8 mouse cellular contexts compared by ENCODE assay signal in genomic region chr10:59949783-59950605, GRCm38 (mm10). TPM values are rescaled to one million over a fixed set of nuclear protein-coding genes. Genes with fewer than 3 reads are reported as not detected.
DNase-seq lines count a peak whose midpoint lies in the region; ATAC-seq and TF ChIP-seq lines count a peak whose summit lies in the region.

No protein-coding gene starts in this region.

- H3K9me3 ChIP-seq in lung, embryonic 16.5 days (ENCODE audit: control insufficient read depth, low read length): no peaks in the 10 kb centered on the region
- no peaks in the 10 kb centered on the region for H3K9me3 ChIP-seq in limb, embryonic 12.5 days

- H3K4me3 ChIP-seq in lung, embryonic 16.5 days (ENCODE audit: low read length): peak overlapping the region; percentile 92
- peak overlapping the region; percentile 89 for H3K4me3 ChIP-seq in limb, embryonic 12.5 days (replicated peaks)
- H3K4me3 ChIP-seq in small intestine, adult 2 months (ENCODE audit: low read depth, low read length): peak overlapping the region; percentile 90

- no peaks in the 10 kb centered on the region for H3K27me3 ChIP-seq in lung, embryonic 16.5 days (ENCODE audit: control insufficient read depth, insufficient read depth, low read depth, low read length)
- H3K27me3 ChIP-seq in limb, embryonic 12.5 days: no peaks in the 10 kb centered on the region
- no peaks in the 10 kb centered on the region for H3K27me3 ChIP-seq in small intestine, adult 2 months (ENCODE audit: control insufficient read depth, insufficient read depth, low read length)

- peak overlapping the region; percentile 77 for H3K4me2 ChIP-seq in lung, embryonic 16.5 days (ENCODE audit: low read depth, low read length)
- peak overlapping the region; percentile 85 for H3K4me2 ChIP-seq in limb, embryonic 12.5 days

- peak; percentile 34 for DNase-seq in adrenal gland, postnatal 14 days
- DNase-seq in adrenal gland, adult 2 months: no peak
- no peak for DNase-seq in lung, postnatal 14 days
- no peak for DNase-seq in ovary, postnatal 36 days (ENCODE audit: low spot score)
- DNase-seq in gastrocnemius, adult 18-20 months (ENCODE audit: low spot score): no peak

- 29% methylated on average over 15 of the region's 15 CpGs for WGBS in lung, embryonic 16.5 days
- WGBS in limb, embryonic 12.5 days: 41% methylated on average over 15 of the region's 15 CpGs
- WGBS in small intestine, adult 2 months: 18% methylated on average over 15 of the region's 15 CpGs

- H3K36me3 ChIP-seq in lung, embryonic 16.5 days (ENCODE audit: control insufficient read depth, insufficient read depth, low read length): no peaks in the 10 kb centered on the region
- peaks cover 20% of the 10 kb centered on the region for H3K36me3 ChIP-seq in limb, embryonic 12.5 days
- peaks cover 6% of the 10 kb centered on the region for H3K36me3 ChIP-seq in small intestine, adult 2 months (ENCODE audit: control insufficient read depth, insufficient read depth, low read length)

- no peak for ATAC-seq in lung, embryonic 16.5 days (ENCODE audit: low read depth)
- ATAC-seq in limb, embryonic 12.5 days (ENCODE audit: insufficient number of reproducible peaks, insufficient read depth, low FRiP score, low TSS enrichment, low read depth): no peak

- H3K9ac ChIP-seq in lung, embryonic 16.5 days (ENCODE audit: low read length): peak overlapping the region; percentile 96
- H3K9ac ChIP-seq in limb, embryonic 12.5 days (replicated peaks): peak overlapping the region; percentile 96

- TF ChIP-seq CTCF in small intestine, adult 2 months (IDR thresholded peaks at IDR 0.05; ENCODE audit: extremely low read depth, insufficient read length, insufficient replicate concordance, low read depth, low read length): no peak

- H3K27ac ChIP-seq in lung, embryonic 16.5 days (ENCODE audit: low read length): peak overlapping the region; percentile 95
- H3K27ac ChIP-seq in limb, embryonic 12.5 days: peak overlapping the region; percentile 95
- peak overlapping the region; percentile 92 for H3K27ac ChIP-seq in small intestine, adult 2 months (ENCODE audit: insufficient read depth, low read depth, low read length)

- TF ChIP-seq POLR2A in small intestine, adult 2 months (IDR thresholded peaks at IDR 0.05; ENCODE audit: low read depth, low read length): no peak

- peaks cover 37% of the 10 kb centered on the region for H3K4me1 ChIP-seq in lung, embryonic 16.5 days (replicated peaks; ENCODE audit: control insufficient read depth, insufficient read depth, low read length)
- H3K4me1 ChIP-seq in limb, embryonic 12.5 days (replicated peaks): peaks cover 36% of the 10 kb centered on the region
- H3K4me1 ChIP-seq in small intestine, adult 2 months (ENCODE audit: control insufficient read depth, insufficient read depth, insufficient read length, low read length): peaks cover 22% of the 10 kb centered on the region

RNA-seq across cellular contexts. Expression of gene Ddit4, which starts 1.6 kb away (rescaled TPM):
- total RNA-seq in adrenal gland, postnatal 14 days (2021): 70.5 and 103 TPM in 2 replicates
- total RNA-seq in adrenal gland, adult 2 months (2021): 10 to 100 TPM; 53.1 to 56.1 TPM
- 151 and 157 TPM in 2 replicates for polyA plus RNA-seq in adrenal gland, adult 2 months (2012; rRNA removed)
- 36.3 and 39.3 TPM in 2 replicates for polyA plus RNA-seq in lung, embryonic 16.5 days (2015; fragmentation: Nextera tagmentation; extraction: Ambion mirVana)
- 90.7 and 91.8 TPM in 2 replicates for polyA plus RNA-seq in limb, embryonic 12.5 days (2016; fragmentation: Nextera tagmentation; extraction: Ambion mirVana)
- polyA plus RNA-seq in small intestine, adult 2 months (2012; rRNA removed): 21.5 and 35.0 TPM in 2 replicates
- total RNA-seq in gastrocnemius, adult 18-20 months (2021): 100 to 1,000 TPM in 1 of 2 experiments, 1 to 10 TPM in 1; 8.1 to 202 TPM

RNA-seq across cellular contexts. Expression of gene Ascc1, which starts 52.6 kb away (rescaled TPM):
- total RNA-seq in adrenal gland, postnatal 14 days (2021): 27.8 and 29.8 TPM in 2 replicates
- total RNA-seq in adrenal gland, adult 2 months (2021): 10 to 100 TPM; 24.8 to 32.0 TPM
- polyA plus RNA-seq in adrenal gland, adult 2 months (2012; rRNA removed): 17.7 and 23.8 TPM in 2 replicates
- 48.2 and 51.6 TPM in 2 replicates for polyA plus RNA-seq in lung, embryonic 16.5 days (2015; fragmentation: Nextera tagmentation; extraction: Ambion mirVana)
- 44.2 and 46.7 TPM in 2 replicates for polyA plus RNA-seq in limb, embryonic 12.5 days (2016; fragmentation: Nextera tagmentation; extraction: Ambion mirVana)
- polyA plus RNA-seq in small intestine, adult 2 months (2012; rRNA removed): 5.8 and 14.2 TPM in 2 replicates
- 10 to 100 TPM; 14.2 to 15.3 TPM for total RNA-seq in gastrocnemius, adult 18-20 months (2021)

RNA-seq across cellular contexts. Expression of gene Anapc16, which starts 52.9 kb away (rescaled TPM):
- 57.5 and 68.8 TPM in 2 replicates for total RNA-seq in adrenal gland, postnatal 14 days (2021)
- 10 to 100 TPM; 60.4 to 66.3 TPM for total RNA-seq in adrenal gland, adult 2 months (2021)
- 33.4 and 40.8 TPM in 2 replicates for polyA plus RNA-seq in adrenal gland, adult 2 months (2012; rRNA removed)
- polyA plus RNA-seq in lung, embryonic 16.5 days (2015; fragmentation: Nextera tagmentation; extraction: Ambion mirVana): 103 and 104 TPM in 2 replicates
- polyA plus RNA-seq in limb, embryonic 12.5 days (2016; fragmentation: Nextera tagmentation; extraction: Ambion mirVana): 126 and 132 TPM in 2 replicates
- 33.0 and 51.4 TPM in 2 replicates for polyA plus RNA-seq in small intestine, adult 2 months (2012; rRNA removed)
- total RNA-seq in gastrocnemius, adult 18-20 months (2021): 10 to 100 TPM; 43.7 to 43.9 TPM
